Mouse (Mus musculus) intestine, embryonic 14.5 days (tissue): Measurements from ENCODE around the gene Rere. TPM values are rescaled to one million over a fixed set of nuclear protein-coding genes. Genes with fewer than 3 reads are reported as not detected.
A peak's percentile ranks its signal among the peaks of the same experiment; 100 is the strongest.

Experiments used
- ATAC-seq: fragments of 200-750 bp; cut with Nextera tagmentation; replicated peaks from 2 replicates; pipeline ENCODE4 v1.8.0; 2017; ENCODE audit warnings: low read depth, moderate number of reproducible peaks, moderate TSS enrichment, moderate library complexity; ENCODE audit not compliant: low FRiP score, low TSS enrichment
- DNase-seq: peaks from one replicate; pipeline ENCODE4 v3.0.0-alpha.2; 2018; ENCODE audit warnings: low spot score
- H3K27ac ChIP-seq: fragments of 300-500 bp; sonication (generic); 2 replicates; pipeline ENCODE4 v1.5.1; 2014; ENCODE audit warnings: low read depth, mild to moderate bottlenecking, control low read depth
- H3K27me3 ChIP-seq: fragments of 300-500 bp; sonication (generic); replicated peaks from 2 replicates; pipeline ENCODE4 v1.6.1; 2014; ENCODE audit warnings: low read length, control low read depth; ENCODE audit not compliant: control insufficient read depth, insufficient read depth
- H3K36me3 ChIP-seq: fragments of 300-500 bp; sonication (generic); 2 replicates; pipeline ENCODE4 v1.6.1; 2014; ENCODE audit warnings: low read length, control low read depth; ENCODE audit not compliant: control insufficient read depth, insufficient read depth
- H3K4me1 ChIP-seq: fragments of 300-500 bp; sonication (generic); replicated peaks from 2 replicates; pipeline ENCODE4 v1.6.1; 2014; ENCODE audit warnings: low read length, control low read depth, mixed read lengths; ENCODE audit not compliant: control insufficient read depth, insufficient read depth
- H3K4me2 ChIP-seq: fragments of 300-500 bp; sonication (generic); 2 replicates; pipeline ENCODE4 v1.6.1; 2014; ENCODE audit warnings: low read length
- H3K4me3 ChIP-seq: fragments of 300-500 bp; sonication (generic); 2 replicates; pipeline ENCODE4 v1.5.1; 2014; ENCODE audit warnings: low read depth, low read length, control low read depth, mixed read lengths
- H3K9ac ChIP-seq: fragments of 300-500 bp; sonication (generic); 2 replicates; pipeline ENCODE4 v1.6.1; 2014; ENCODE audit warnings: mild to moderate bottlenecking, low read length
- H3K9me3 ChIP-seq: fragments of 300-500 bp; sonication (generic); 2 replicates; pipeline ENCODE4 v1.6.1; 2016; ENCODE audit warnings: low read length, control low read depth; ENCODE audit not compliant: control insufficient read depth
- WGBS: fragments of 180-500 bp; shearing (Covaris S2); extraction: QIAGEN DNeasy Blood & Tissue Kit; methylation state at CpG from one replicate; pipeline ENCODE4 v1.1.7; 2014; 5-methylcytosine and 5-hydroxymethylcytosine counted together
- polyA plus RNA-seq: library from polyadenylated mRNA; unstranded; fragments of >200 nt; fragmentation: Nextera tagmentation; extraction: Ambion mirVana; gene quantifications from 2 replicates; pipeline ENCODE4 v1.2.1, GENCODE M21; 2014

Gene Rere
- polyA plus RNA-seq, 1 experiment from 2014 or later: 38.0 TPM

DNA sequence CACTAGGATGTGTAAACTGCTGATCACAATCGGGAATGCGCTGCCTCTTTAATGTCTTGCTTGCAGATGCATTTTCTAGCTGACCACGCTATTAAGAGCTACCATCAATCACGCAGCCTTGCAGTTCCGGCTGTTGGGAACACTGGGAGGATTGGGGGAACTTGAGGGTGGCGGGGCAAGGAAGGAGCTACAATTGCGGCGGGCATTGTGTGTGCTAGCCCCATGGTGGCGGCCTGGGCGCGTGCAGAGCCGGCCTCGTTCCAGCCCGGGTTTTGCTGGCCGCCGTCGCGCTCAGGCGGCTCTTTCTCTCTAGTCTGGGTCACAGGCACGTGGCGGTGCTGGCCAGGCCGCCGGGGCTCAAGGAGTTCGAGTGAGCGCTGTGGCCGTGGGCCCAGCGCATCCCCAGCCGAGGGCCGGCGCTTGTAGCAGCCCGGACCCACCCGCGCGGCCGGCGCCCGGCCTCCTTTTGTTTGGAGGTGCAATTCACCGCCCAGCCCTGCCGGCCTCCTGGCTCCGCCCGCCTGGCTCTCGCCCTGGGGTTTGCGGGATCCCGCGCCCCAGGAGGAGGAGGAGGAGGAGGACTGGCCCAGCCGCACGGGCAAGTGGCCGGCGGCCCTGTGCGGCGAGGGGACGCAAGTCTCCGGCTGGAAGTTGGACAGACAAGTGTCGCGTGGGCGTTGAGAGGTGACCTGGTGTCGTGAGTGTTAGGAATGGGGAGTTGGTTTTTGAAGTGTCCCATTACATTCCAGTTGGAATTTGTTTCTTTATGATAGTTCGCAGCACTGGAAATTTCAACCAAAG, 90.3 kb downstream of the Rere start:
- Histone ChIP-seq H3K9me3 (no peaks in the 10 kb centered on the region), H3K27me3 (no peaks in the 10 kb centered on the region), H3K36me3 (no peaks in the 10 kb centered on the region), H3K9ac (peak overlapping the region; percentile 72), H3K4me2 (peak overlapping the region; percentile 95), H3K4me1 (peaks cover 62% of the 10 kb centered on the region), H3K4me3 (peak overlapping the region; percentile 56), H3K27ac (peak overlapping the region; percentile 92)
- DNase-seq: peak; percentile 89
- WGBS: under 1% methylated on average over 58 of the region's 58 CpGs
- peak; percentile 87 for ATAC-seq

DNA sequence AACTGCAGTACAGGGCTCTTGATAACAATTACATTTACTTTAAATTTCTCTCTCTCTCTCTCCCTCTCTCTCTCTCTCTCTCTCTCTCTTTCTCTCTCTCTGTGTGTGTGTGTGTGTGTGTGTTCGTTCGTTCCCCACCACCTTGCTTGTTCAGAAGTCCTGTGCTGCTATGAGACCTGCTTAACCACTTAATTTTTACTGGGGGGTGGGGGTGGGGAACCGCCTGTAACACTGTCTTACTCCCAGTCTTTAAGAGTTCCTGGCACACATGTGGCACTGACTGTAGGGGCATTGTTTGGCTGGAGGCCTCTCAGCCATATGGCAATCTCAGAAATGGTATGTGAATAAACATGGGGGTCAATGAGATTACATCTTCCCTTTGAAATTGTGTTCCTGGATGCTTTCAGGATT, 91.2 kb downstream of the Rere start:
- Histone ChIP-seq H3K4me3 (peak overlapping the region; percentile 56), H3K9ac (peak overlapping the region; percentile 72), H3K4me1 (peaks cover 62% of the 10 kb centered on the region), H3K36me3 (no peaks in the 10 kb centered on the region), H3K27ac (peak overlapping the region; percentile 92), H3K9me3 (no peaks in the 10 kb centered on the region), H3K27me3 (no peaks in the 10 kb centered on the region), H3K4me2 (peak overlapping the region; percentile 95)
- no peak for ATAC-seq
- DNase-seq: no peak
- WGBS: 0% methylated on average over 3 of the region's 3 CpGs

DNA sequence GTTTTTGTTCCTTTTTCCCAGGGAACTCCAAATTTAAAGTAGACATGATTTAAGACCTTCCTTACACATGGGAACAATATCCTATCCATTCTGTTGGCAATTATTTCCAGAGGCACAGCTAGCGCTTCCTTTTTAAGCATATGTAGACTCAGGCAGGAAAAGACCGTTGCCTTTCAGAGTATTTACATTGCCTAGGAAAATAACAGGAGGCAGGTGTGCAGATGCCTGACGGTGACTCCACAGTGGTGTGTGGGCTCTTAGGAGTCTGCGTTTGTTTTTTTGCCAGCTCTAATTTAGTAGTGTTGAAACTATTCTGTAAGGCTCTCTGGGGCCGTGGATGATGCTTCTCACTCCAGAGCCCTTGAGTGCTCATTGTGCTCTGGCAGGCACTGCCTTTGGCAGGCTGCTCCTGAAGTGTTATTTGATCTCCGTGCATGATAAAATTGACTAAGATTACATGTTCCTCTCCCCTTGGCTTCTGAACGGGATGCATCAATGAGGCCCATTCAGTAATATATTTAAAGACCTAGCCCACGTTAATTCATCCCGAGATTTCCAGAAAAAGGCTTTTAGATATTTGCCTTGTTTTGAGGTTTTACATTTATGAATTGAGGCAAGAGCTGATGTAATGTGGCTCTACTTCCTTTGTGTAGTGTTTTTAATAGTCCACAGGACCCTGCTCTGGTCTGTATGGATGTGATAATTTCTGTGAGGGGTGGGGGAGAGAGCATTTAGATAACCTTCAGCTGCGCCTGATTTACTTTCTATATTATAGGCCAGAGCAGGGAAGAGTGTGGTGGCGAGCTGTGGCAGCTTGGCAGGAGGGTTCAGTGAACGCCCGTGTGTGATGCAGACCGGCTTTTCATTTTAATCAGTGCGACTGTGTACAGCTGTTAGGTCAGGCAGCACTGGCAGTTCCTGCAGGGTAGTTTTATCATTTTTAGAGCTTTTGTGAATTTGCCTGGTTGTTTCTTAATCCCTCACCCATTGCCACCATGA, 92.0 kb downstream of the Rere start:
- Histone ChIP-seq H3K4me1 (peaks cover 62% of the 10 kb centered on the region), H3K4me2 (peak overlapping the region; percentile 95), H3K27me3 (no peaks in the 10 kb centered on the region), H3K9me3 (no peaks in the 10 kb centered on the region), H3K4me3 (peak overlapping the region; percentile 56), H3K27ac (peak overlapping the region; percentile 92), H3K36me3 (no peaks in the 10 kb centered on the region), H3K9ac (0 out of 2 replicates have a peak overlapping the region, but pooled peaks have one; percentile 5)
- DNase-seq (no peak), ATAC-seq (no peak)
- 6% methylated on average over 15 of the region's 15 CpGs for WGBS

DNA sequence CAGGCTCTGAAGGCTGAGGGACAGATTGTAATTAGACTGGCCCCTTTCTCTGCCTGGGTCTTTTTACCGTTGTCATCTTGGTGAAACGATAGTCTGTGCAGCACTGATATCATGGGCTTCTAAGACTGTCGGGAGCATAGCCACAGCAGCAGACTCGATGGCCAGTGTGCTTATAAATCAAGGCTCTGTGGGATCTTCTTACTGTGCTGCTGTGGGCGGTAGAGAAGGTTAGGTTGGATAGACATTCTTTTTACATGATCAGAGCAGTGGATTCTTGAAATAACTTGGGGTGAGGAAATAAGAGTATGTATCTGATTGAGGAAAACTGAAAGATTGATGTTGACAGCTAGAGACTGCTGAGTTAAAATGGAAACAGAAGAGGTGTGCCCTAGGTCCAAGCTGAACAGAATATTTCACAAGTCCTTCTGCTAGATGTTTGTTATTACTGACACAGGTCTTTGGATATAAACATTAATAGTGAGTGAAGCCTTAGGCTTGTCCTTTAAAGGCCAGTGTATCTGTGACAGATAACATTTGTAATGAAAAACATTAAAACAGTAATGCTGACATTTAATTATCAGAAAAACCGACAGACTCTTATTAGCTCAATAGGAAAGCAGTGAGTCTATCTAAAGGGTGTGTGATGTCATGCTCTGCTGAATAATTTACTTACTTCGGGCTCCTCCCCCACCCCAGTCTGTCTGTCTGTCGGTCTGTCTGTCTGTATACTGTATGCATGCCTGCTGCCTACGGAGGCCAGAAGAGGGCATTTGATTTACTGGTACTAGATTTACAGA, 93.4 kb downstream of the Rere start:
- no peaks in the 10 kb centered on the region for H3K27me3 ChIP-seq
- WGBS: 24% methylated on average over 9 of the region's 9 CpGs
- peaks cover 58% of the 10 kb centered on the region for H3K4me1 ChIP-seq
- H3K4me3 ChIP-seq: no peak overlapping the region
- DNase-seq (no peak), ATAC-seq (no peak)
- no peak overlapping the region for H3K9ac ChIP-seq
- no peak overlapping the region for H3K27ac ChIP-seq
- no peaks in the 10 kb centered on the region for H3K9me3 ChIP-seq
- no peaks in the 10 kb centered on the region for H3K36me3 ChIP-seq
- peak overlapping the region; percentile 95; the same call in 1 of the 2 replicates for H3K4me2 ChIP-seq

DNA sequence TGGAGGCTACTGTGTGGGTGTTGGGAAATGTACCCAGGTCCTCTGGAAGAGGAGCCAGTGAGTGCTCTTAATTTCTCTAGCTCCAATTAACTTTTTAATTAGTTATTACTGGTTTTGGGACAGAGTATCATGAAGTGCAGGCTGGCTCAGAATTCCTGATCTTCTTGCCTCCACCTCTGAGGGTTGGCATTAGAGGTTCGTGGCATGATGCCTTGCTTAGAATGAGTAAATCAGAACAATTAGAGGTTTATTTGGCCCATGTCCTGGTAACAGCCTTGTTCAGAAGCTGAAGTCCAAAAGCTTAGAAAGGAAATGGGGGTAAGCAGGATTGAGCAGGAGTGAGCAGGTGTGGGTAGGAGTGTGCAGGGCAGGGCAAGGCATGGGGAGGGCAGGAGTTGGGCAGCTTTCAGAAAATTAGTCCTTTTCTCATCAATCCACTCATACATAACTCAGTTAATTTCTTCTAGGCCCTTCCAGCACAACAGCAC, 94.0 kb downstream of the Rere start:
- WGBS: 82% methylated on average over 1 of the region's 1 CpGs
- peaks cover 58% of the 10 kb centered on the region for H3K4me1 ChIP-seq
- no peak for ATAC-seq

DNA sequence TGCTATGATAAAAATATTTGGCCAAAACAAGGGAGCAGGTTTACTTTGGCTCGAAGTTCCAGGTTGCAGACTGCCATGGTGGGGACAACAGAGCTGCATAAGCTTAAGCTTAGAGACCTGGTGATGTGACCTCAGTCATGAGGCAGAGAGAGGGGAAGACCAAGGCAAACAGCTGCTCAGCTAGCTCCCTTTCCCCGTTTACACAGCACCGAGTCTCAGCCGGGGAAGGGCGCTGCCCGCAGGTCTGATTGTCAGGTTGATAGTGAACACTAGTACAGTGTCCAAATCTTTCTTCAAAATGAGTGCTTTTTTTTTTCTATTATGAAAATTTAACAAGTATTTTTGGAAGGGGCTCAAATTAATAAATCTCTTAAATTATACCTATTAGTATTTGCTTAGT, 97.9 kb downstream of the Rere start:
- Histone ChIP-seq H3K9me3 (no peaks in the 10 kb centered on the region), H3K36me3 (no peaks in the 10 kb centered on the region), H3K27ac (no peak overlapping the region), H3K4me1 (peaks cover 34% of the 10 kb centered on the region), H3K27me3 (no peaks in the 10 kb centered on the region), H3K4me3 (no peak overlapping the region), H3K9ac (no peak overlapping the region), H3K4me2 (no peak overlapping the region)
- DNase-seq: no peak
- 69% methylated on average over 6 of the region's 6 CpGs for WGBS
- no peak for ATAC-seq

More for the DNA sequence above, 94.0 kb downstream of the Rere start:
- H3K27ac ChIP-seq: no peak overlapping the region
- DNase-seq: peak; percentile 13
- no peaks in the 10 kb centered on the region for H3K27me3 ChIP-seq
- no peak overlapping the region for H3K4me2 ChIP-seq
- H3K9ac ChIP-seq: no peak overlapping the region
- H3K9me3 ChIP-seq: no peaks in the 10 kb centered on the region
- no peak overlapping the region for H3K4me3 ChIP-seq
- H3K36me3 ChIP-seq: no peaks in the 10 kb centered on the region

DNA sequence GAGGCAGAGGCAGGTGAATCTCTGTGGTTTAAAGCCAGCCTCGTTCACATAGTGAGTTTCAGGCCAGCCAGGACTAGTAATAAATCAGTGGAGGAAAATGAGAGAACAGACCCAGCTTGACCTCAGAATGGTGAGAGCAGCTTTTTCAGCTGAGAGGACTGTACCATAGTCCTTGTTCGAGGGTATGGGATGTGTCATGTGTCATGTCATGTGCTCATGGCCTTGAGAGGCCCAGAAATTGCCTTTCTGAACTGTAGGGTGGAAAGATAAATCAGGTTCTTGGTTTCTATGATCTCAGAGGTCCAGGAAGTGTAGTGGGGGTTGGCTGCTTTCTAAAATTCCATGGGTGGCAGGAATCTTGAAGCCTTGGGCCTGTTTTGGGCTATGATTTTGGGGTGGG, 98.3 kb downstream of the Rere start:
- Histone ChIP-seq H3K27ac (0 out of 2 replicates have a peak overlapping the region, but pooled peaks have one; percentile 11), H3K4me2 (no peak overlapping the region), H3K36me3 (no peaks in the 10 kb centered on the region), H3K9ac (no peak overlapping the region), H3K4me3 (no peak overlapping the region), H3K27me3 (no peaks in the 10 kb centered on the region), H3K4me1 (peaks cover 33% of the 10 kb centered on the region), H3K9me3 (no peaks in the 10 kb centered on the region)
- no peak for DNase-seq
- ATAC-seq: 0 out of 2 replicates have a peak, but pooled peaks have one; percentile 54
- 11% methylated on average over 2 of the region's 2 CpGs for WGBS

DNA sequence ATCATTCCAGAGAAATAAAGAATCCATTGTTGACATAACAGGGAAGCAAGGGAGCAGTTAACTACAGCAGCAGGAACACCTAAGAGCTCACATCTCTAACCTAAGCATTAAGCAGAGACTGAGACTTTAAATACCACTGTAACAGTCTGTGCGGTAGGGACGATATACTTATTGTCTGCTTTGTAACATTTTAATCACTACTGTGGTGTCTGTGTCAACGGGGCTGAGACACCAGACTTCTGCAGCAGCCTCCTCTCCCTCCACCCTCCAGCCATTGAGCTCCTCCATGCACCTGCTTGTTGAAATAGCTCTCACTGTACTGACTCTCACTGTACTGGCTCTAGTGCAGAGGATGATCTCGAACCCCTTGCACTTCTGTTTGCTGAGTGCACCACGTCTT, 98.8 kb downstream of the Rere start:
- H3K27ac ChIP-seq: 0 out of 2 replicates have a peak overlapping the region, but pooled peaks have one; percentile 11
- no peak for ATAC-seq

More for the DNA sequence above, 98.8 kb downstream of the Rere start:
- WGBS: 50% methylated on average over 5 of the region's 5 CpGs
- Histone ChIP-seq H3K36me3 (no peaks in the 10 kb centered on the region), H3K4me3 (no peak overlapping the region), H3K27me3 (no peaks in the 10 kb centered on the region), H3K4me1 (peaks cover 28% of the 10 kb centered on the region), H3K4me2 (no peak overlapping the region), H3K9ac (no peak overlapping the region), H3K9me3 (no peaks in the 10 kb centered on the region)
- DNase-seq: no peak
